Mouse (Mus musculus) lung, adult 2 months (tissue): ENCODE measurements at regions not wholly inside any gene's neighbourhood (a gene's known extent, or its start where the extent isn't known, plus 50 kb on each side); places are given as distances from the start of the nearest gene placed in this dataset.

ENCODE experiments used
- CTCF ChIP-seq: fragments of 200-500 bp; IDR thresholded peaks from 2 replicates; pipeline ENCODE4 v1.5.1; 2011; ENCODE audit warnings: mild to moderate bottlenecking, low read length, control low read depth; ENCODE audit not compliant: insufficient read depth
- POLR2A ChIP-seq: fragments of 200-500 bp; IDR thresholded peaks from 2 replicates; pipeline ENCODE4 v1.6.1; 2011; ENCODE audit warnings: low read depth, mild to moderate bottlenecking, control low read depth, low read length, borderline replicate concordance; ENCODE audit errors: extremely low read depth

GRCm38 (mm10) chr13:52253138-52253537 lies 277.9 kb downstream of the Diras2 start:
- TF ChIP-seq CTCF (peak; percentile 39; the same call in 1 of the 2 replicates), POLR2A (no peak)
